Mouse (Mus musculus): ENCODE measurements around the gene Rrp36. TPM values are rescaled to one million over a fixed set of nuclear protein-coding genes. Genes with fewer than 3 reads are reported as not detected.
A peak's percentile ranks its signal among the peaks of the same experiment; 100 is the strongest.

The Rrp36 gene
- polyA plus RNA-seq, 1 experiment from 2014 or later = 66.5 TPM

- H3K27ac ChIP-seq (ENCODE audit: low read depth, low read length) = peak overlapping the region; percentile 69
- H3K9ac ChIP-seq (ENCODE audit: low read depth, low read length) = peak overlapping the region; percentile 96
- H3K27me3 ChIP-seq (ENCODE audit: control insufficient read depth, insufficient read depth, low read length) = no peaks in the 10 kb centered on the region
- no peaks in the 10 kb centered on the region for H3K36me3 ChIP-seq (ENCODE audit: control insufficient read depth, insufficient read depth, low read length)
- WGBS = 8% methylated on average over 6 of the region's 6 CpGs
- no peaks in the 10 kb centered on the region for H3K9me3 ChIP-seq (ENCODE audit: control insufficient read depth, low read length)
- peak overlapping the region; percentile 79 for H3K4me2 ChIP-seq (replicated peaks; ENCODE audit: low read depth, low read length)
- peaks cover 77% of the 10 kb centered on the region for H3K4me1 ChIP-seq (ENCODE audit: control insufficient read depth, insufficient read depth, low read length)
- no peak for ATAC-seq (ENCODE audit: low FRiP score, low TSS enrichment)
- peak overlapping the region; percentile 81 for H3K4me3 ChIP-seq (ENCODE audit: low read length)
Measured at GRCm38 (mm10) chr17:46627409-46627808, 46.7 kb downstream of the Rrp36 start.

- peak overlapping the region; percentile 39 for H3K27ac ChIP-seq (ENCODE audit: low read depth, low read length)
- no peaks in the 10 kb centered on the region for H3K27me3 ChIP-seq (ENCODE audit: control insufficient read depth, insufficient read depth, low read length)
- H3K9me3 ChIP-seq (ENCODE audit: control insufficient read depth, low read length) = no peaks in the 10 kb centered on the region
- peak overlapping the region; percentile 44 for H3K4me2 ChIP-seq (replicated peaks; ENCODE audit: low read depth, low read length)
- ATAC-seq (ENCODE audit: low FRiP score, low TSS enrichment) = no peak
- peaks cover 82% of the 10 kb centered on the region for H3K4me1 ChIP-seq (ENCODE audit: control insufficient read depth, insufficient read depth, low read length)
- peak overlapping the region; percentile 22 for H3K4me3 ChIP-seq (ENCODE audit: low read length)
- peak overlapping the region; percentile 51; the same call in 1 of the 2 replicates for H3K9ac ChIP-seq (ENCODE audit: low read depth, low read length)
- 33% methylated on average over 12 of the region's 12 CpGs for WGBS
- no peaks in the 10 kb centered on the region for H3K36me3 ChIP-seq (ENCODE audit: control insufficient read depth, insufficient read depth, low read length)
Measured at GRCm38 (mm10) chr17:46624598-46624997, 49.6 kb downstream of the Rrp36 start.

- no peaks in the 10 kb centered on the region for H3K9me3 ChIP-seq (ENCODE audit: control insufficient read depth, low read length)
- H3K4me3 ChIP-seq (ENCODE audit: low read length) = peak overlapping the region; percentile 22
- no peaks in the 10 kb centered on the region for H3K27me3 ChIP-seq (ENCODE audit: control insufficient read depth, insufficient read depth, low read length)
- WGBS = 11% methylated on average over 10 of the region's 10 CpGs
- no peaks in the 10 kb centered on the region for H3K36me3 ChIP-seq (ENCODE audit: control insufficient read depth, insufficient read depth, low read length)
- peaks cover 88% of the 10 kb centered on the region for H3K4me1 ChIP-seq (ENCODE audit: control insufficient read depth, insufficient read depth, low read length)
- peak overlapping the region; percentile 39 for H3K27ac ChIP-seq (ENCODE audit: low read depth, low read length)
- H3K4me2 ChIP-seq (replicated peaks; ENCODE audit: low read depth, low read length) = peak overlapping the region; percentile 44
- H3K9ac ChIP-seq (ENCODE audit: low read depth, low read length) = peak overlapping the region; percentile 51
- no peak for ATAC-seq (ENCODE audit: low FRiP score, low TSS enrichment)
Measured at GRCm38 (mm10) chr17:46623819-46624557, 50.2 kb downstream of the Rrp36 start.

GRCm38 (mm10) chr17:46622269-46622668 lies 51.9 kb downstream of the Rrp36 start:
- peaks cover 100% of the 10 kb centered on the region for H3K4me1 ChIP-seq (ENCODE audit: control insufficient read depth, insufficient read depth, low read length)
- no peak overlapping the region for H3K4me2 ChIP-seq (replicated peaks; ENCODE audit: low read depth, low read length)
- H3K9me3 ChIP-seq (ENCODE audit: control insufficient read depth, low read length) = no peaks in the 10 kb centered on the region
- H3K27me3 ChIP-seq (ENCODE audit: control insufficient read depth, insufficient read depth, low read length) = no peaks in the 10 kb centered on the region
- peak overlapping the region; percentile 18; the same call in 1 of the 2 replicates for H3K27ac ChIP-seq (ENCODE audit: low read depth, low read length)
- H3K4me3 ChIP-seq (ENCODE audit: low read length) = no peak overlapping the region
- WGBS = 55% methylated on average over 11 of the region's 11 CpGs
- no peak overlapping the region for H3K9ac ChIP-seq (ENCODE audit: low read depth, low read length)
- ATAC-seq (ENCODE audit: low FRiP score, low TSS enrichment) = no peak
- H3K36me3 ChIP-seq (ENCODE audit: control insufficient read depth, insufficient read depth, low read length) = no peaks in the 10 kb centered on the region

GRCm38 (mm10) chr17:46621324-46621723 lies 52.8 kb downstream of the Rrp36 start:
- peaks cover 100% of the 10 kb centered on the region for H3K4me1 ChIP-seq (ENCODE audit: control insufficient read depth, insufficient read depth, low read length)
- peak overlapping the region; percentile 13 for H3K4me2 ChIP-seq (replicated peaks; ENCODE audit: low read depth, low read length)
- WGBS = 32% methylated on average over 15 of the region's 15 CpGs
- no peaks in the 10 kb centered on the region for H3K36me3 ChIP-seq (ENCODE audit: control insufficient read depth, insufficient read depth, low read length)
- H3K9me3 ChIP-seq (ENCODE audit: control insufficient read depth, low read length) = no peaks in the 10 kb centered on the region
- H3K27ac ChIP-seq (ENCODE audit: low read depth, low read length) = peak overlapping the region; percentile 96
- no peaks in the 10 kb centered on the region for H3K27me3 ChIP-seq (ENCODE audit: control insufficient read depth, insufficient read depth, low read length)
- H3K9ac ChIP-seq (ENCODE audit: low read depth, low read length) = peak overlapping the region; percentile 25; the same call in 1 of the 2 replicates
- ATAC-seq (ENCODE audit: low FRiP score, low TSS enrichment) = no peak
- no peak overlapping the region for H3K4me3 ChIP-seq (ENCODE audit: low read length)

GRCm38 (mm10) chr17:46619683-46620357 lies 54.3 kb downstream of the Rrp36 start:
- Histone ChIP-seq H3K36me3 (ENCODE audit: control insufficient read depth, insufficient read depth, low read length) (no peaks in the 10 kb centered on the region), H3K9ac (ENCODE audit: low read depth, low read length) (peak overlapping the region; percentile 54; the same call in 1 of the 2 replicates), H3K27ac (ENCODE audit: low read depth, low read length) (peak overlapping the region; percentile 96), H3K27me3 (ENCODE audit: control insufficient read depth, insufficient read depth, low read length) (no peaks in the 10 kb centered on the region), H3K4me3 (ENCODE audit: low read length) (0 out of 2 replicates have a peak overlapping the region, but pooled peaks have one; percentile 2), H3K4me1 (ENCODE audit: control insufficient read depth, insufficient read depth, low read length) (peaks cover 100% of the 10 kb centered on the region), H3K4me2 (replicated peaks; ENCODE audit: low read depth, low read length) (peak overlapping the region; percentile 38), H3K9me3 (ENCODE audit: control insufficient read depth, low read length) (no peaks in the 10 kb centered on the region)
- 11% methylated on average over 16 of the region's 16 CpGs for WGBS
- no peak for ATAC-seq (ENCODE audit: low FRiP score, low TSS enrichment)

GRCm38 (mm10) chr17:46618769-46619682 lies 55.1 kb downstream of the Rrp36 start:
- no peaks in the 10 kb centered on the region for H3K27me3 ChIP-seq (ENCODE audit: control insufficient read depth, insufficient read depth, low read length)
- H3K4me1 ChIP-seq (ENCODE audit: control insufficient read depth, insufficient read depth, low read length) = peaks cover 100% of the 10 kb centered on the region
- H3K27ac ChIP-seq (ENCODE audit: low read depth, low read length) = peak overlapping the region; percentile 96
- H3K4me2 ChIP-seq (replicated peaks; ENCODE audit: low read depth, low read length) = peak overlapping the region; percentile 38
- H3K9ac ChIP-seq (ENCODE audit: low read depth, low read length) = peak overlapping the region; percentile 54
- WGBS = 5% methylated on average over 27 of the region's 27 CpGs
- no peaks in the 10 kb centered on the region for H3K36me3 ChIP-seq (ENCODE audit: control insufficient read depth, insufficient read depth, low read length)
- peak; percentile 30; the same call in 1 of the 2 replicates for ATAC-seq (ENCODE audit: low FRiP score, low TSS enrichment)
- H3K4me3 ChIP-seq (ENCODE audit: low read length) = peak overlapping the region; percentile 16; the same call in 1 of the 2 replicates
- H3K9me3 ChIP-seq (ENCODE audit: control insufficient read depth, low read length) = no peaks in the 10 kb centered on the region

- H3K27ac ChIP-seq (ENCODE audit: low read depth, low read length) = peak overlapping the region; percentile 96
- peak; percentile 71 for ATAC-seq (ENCODE audit: low FRiP score, low TSS enrichment)
- no peaks in the 10 kb centered on the region for H3K36me3 ChIP-seq (ENCODE audit: control insufficient read depth, insufficient read depth, low read length)
- H3K4me2 ChIP-seq (replicated peaks; ENCODE audit: low read depth, low read length) = peak overlapping the region; percentile 38
- no peaks in the 10 kb centered on the region for H3K27me3 ChIP-seq (ENCODE audit: control insufficient read depth, insufficient read depth, low read length)
- no peaks in the 10 kb centered on the region for H3K9me3 ChIP-seq (ENCODE audit: control insufficient read depth, low read length)
- H3K4me3 ChIP-seq (ENCODE audit: low read length) = peak overlapping the region; percentile 16; the same call in 1 of the 2 replicates
- peaks cover 100% of the 10 kb centered on the region for H3K4me1 ChIP-seq (ENCODE audit: control insufficient read depth, insufficient read depth, low read length)
- peak overlapping the region; percentile 54; the same call in 1 of the 2 replicates for H3K9ac ChIP-seq (ENCODE audit: low read depth, low read length)
- 2% methylated on average over 6 of the region's 6 CpGs for WGBS
Measured at GRCm38 (mm10) chr17:46618394-46618768, 55.8 kb downstream of the Rrp36 start.

Data from kidney, embryonic 14.5 days (tissue).